Mouse (Mus musculus): ENCODE measurements around the gene Htra2. TPM values are rescaled to one million over a fixed set of nuclear protein-coding genes. Genes with fewer than 3 reads are reported as not detected.
A peak's percentile ranks its signal among the peaks of the same experiment; 100 is the strongest.

The Htra2 gene
- polyA plus RNA-seq, 1 experiment from 2014 or later: 41.0 TPM

- H3K36me3 ChIP-seq (ENCODE audit: control insufficient read depth, insufficient read depth, low read length): peaks cover 5% of the 10 kb centered on the region; the same call in 1 of the 2 replicates
- peak within 1 kb of the TSS; percentile 63 for H3K9ac ChIP-seq (replicated peaks; ENCODE audit: low read depth, low read length)
- H3K9me3 ChIP-seq (ENCODE audit: control insufficient read depth, low read depth, low read length): no peaks in the 10 kb centered on the region
- H3K27me3 ChIP-seq (ENCODE audit: control insufficient read depth, insufficient read depth, low read length): peaks cover 27% of the 10 kb centered on the region
- H3K4me1 ChIP-seq (ENCODE audit: control insufficient read depth, insufficient read depth, low read length): peaks cover 5% of the 10 kb centered on the region; the same call in 1 of the 2 replicates
- peak within 1 kb of the TSS; percentile 77 for H3K27ac ChIP-seq (ENCODE audit: low read length)
- H3K4me2 ChIP-seq (replicated peaks; ENCODE audit: low read depth, low read length): peak within 1 kb of the TSS; percentile 96
- H3K4me3 ChIP-seq (ENCODE audit: low read depth, low read length): peak within 1 kb of the TSS; percentile 71
- 0% methylated on average over 54 of the region's 54 CpGs for WGBS
- peak; percentile 49 for ATAC-seq (ENCODE audit: insufficient number of reproducible peaks, insufficient read depth, low FRiP score, low read depth)
Observed at GRCm38 (mm10) chr6:83077630-83078323, 22.7 kb upstream of the Htra2 start, which contains the start of gene Pcgf1. Gene Pcgf1 (plus strand): TSS chr6:83077869.

GRCm38 (mm10) chr6:83074979-83075378 lies 19.9 kb upstream of the Htra2 start:
- ATAC-seq (ENCODE audit: insufficient number of reproducible peaks, insufficient read depth, low FRiP score, low read depth): no peak
- Histone ChIP-seq H3K4me3 (ENCODE audit: low read depth, low read length) (no peak overlapping the region), H3K9me3 (ENCODE audit: control insufficient read depth, low read depth, low read length) (no peaks in the 10 kb centered on the region), H3K36me3 (ENCODE audit: control insufficient read depth, insufficient read depth, low read length) (no peaks in the 10 kb centered on the region; the same call in 1 of the 2 replicates), H3K4me1 (ENCODE audit: control insufficient read depth, insufficient read depth, low read length) (peaks cover 10% of the 10 kb centered on the region; the same call in 1 of the 2 replicates), H3K27ac (ENCODE audit: low read length) (no peak overlapping the region), H3K4me2 (replicated peaks; ENCODE audit: low read depth, low read length) (no peak overlapping the region), H3K27me3 (ENCODE audit: control insufficient read depth, insufficient read depth, low read length) (peaks cover 47% of the 10 kb centered on the region), H3K9ac (replicated peaks; ENCODE audit: low read depth, low read length) (no peak overlapping the region)
- WGBS: 20% methylated on average over 2 of the region's 2 CpGs

GRCm38 (mm10) chr6:83071220-83071619 lies 16.1 kb upstream of the Htra2 start:
- Histone ChIP-seq H3K9me3 (ENCODE audit: control insufficient read depth, low read depth, low read length) (no peaks in the 10 kb centered on the region), H3K27me3 (ENCODE audit: control insufficient read depth, insufficient read depth, low read length) (peaks cover 79% of the 10 kb centered on the region), H3K9ac (replicated peaks; ENCODE audit: low read depth, low read length) (no peak overlapping the region), H3K4me3 (ENCODE audit: low read depth, low read length) (peak overlapping the region; percentile 8; the same call in 1 of the 2 replicates), H3K36me3 (ENCODE audit: control insufficient read depth, insufficient read depth, low read length) (no peaks in the 10 kb centered on the region), H3K27ac (ENCODE audit: low read length) (no peak overlapping the region), H3K4me1 (ENCODE audit: control insufficient read depth, insufficient read depth, low read length) (peaks cover 5% of the 10 kb centered on the region; the same call in 1 of the 2 replicates), H3K4me2 (replicated peaks; ENCODE audit: low read depth, low read length) (0 out of 2 replicates have a peak overlapping the region, but pooled peaks have one; percentile 7)
- 1% methylated on average over 24 of the region's 24 CpGs for WGBS
- peak; percentile 50 for ATAC-seq (ENCODE audit: insufficient number of reproducible peaks, insufficient read depth, low FRiP score, low read depth)

- Histone ChIP-seq H3K4me1 (ENCODE audit: control insufficient read depth, insufficient read depth, low read length) (peaks cover 5% of the 10 kb centered on the region; the same call in 1 of the 2 replicates), H3K9ac (replicated peaks; ENCODE audit: low read depth, low read length) (no peak overlapping the region), H3K9me3 (ENCODE audit: control insufficient read depth, low read depth, low read length) (no peaks in the 10 kb centered on the region), H3K27me3 (ENCODE audit: control insufficient read depth, insufficient read depth, low read length) (peaks cover 81% of the 10 kb centered on the region), H3K4me3 (ENCODE audit: low read depth, low read length) (peak overlapping the region; percentile 26), H3K36me3 (ENCODE audit: control insufficient read depth, insufficient read depth, low read length) (no peaks in the 10 kb centered on the region), H3K4me2 (replicated peaks; ENCODE audit: low read depth, low read length) (0 out of 2 replicates have a peak overlapping the region, but pooled peaks have one; percentile 7), H3K27ac (ENCODE audit: low read length) (peak overlapping the region; percentile 3; the same call in 1 of the 2 replicates)
- peak; percentile 38; the same call in 1 of the 2 replicates for ATAC-seq (ENCODE audit: insufficient number of reproducible peaks, insufficient read depth, low FRiP score, low read depth)
- under 1% methylated on average over 58 of the region's 58 CpGs for WGBS
Observed at GRCm38 (mm10) chr6:83070311-83071219, 15.5 kb upstream of the Htra2 start.

GRCm38 (mm10) chr6:83070247-83070310 lies 15.0 kb upstream of the Htra2 start, which contains the start of gene Tlx2:
Gene Tlx2 (minus strand): TSS chr6:83070293.
- Histone ChIP-seq H3K4me2 (replicated peaks; ENCODE audit: low read depth, low read length) (peak within 1 kb of the TSS; percentile 28), H3K9me3 (ENCODE audit: control insufficient read depth, low read depth, low read length) (no peaks in the 10 kb centered on the region), H3K4me3 (ENCODE audit: low read depth, low read length) (peak within 1 kb of the TSS; percentile 26), H3K9ac (replicated peaks; ENCODE audit: low read depth, low read length) (no peak within 1 kb of the TSS), H3K27ac (ENCODE audit: low read length) (peak within 1 kb of the TSS; percentile 3; the same call in 1 of the 2 replicates), H3K36me3 (ENCODE audit: control insufficient read depth, insufficient read depth, low read length) (no peaks in the 10 kb centered on the region), H3K27me3 (ENCODE audit: control insufficient read depth, insufficient read depth, low read length) (peaks cover 81% of the 10 kb centered on the region), H3K4me1 (ENCODE audit: control insufficient read depth, insufficient read depth, low read length) (peaks cover 5% of the 10 kb centered on the region; the same call in 1 of the 2 replicates)
- no peak for ATAC-seq (ENCODE audit: insufficient number of reproducible peaks, insufficient read depth, low FRiP score, low read depth)
- WGBS: 1% methylated on average over 10 of the region's 10 CpGs

- ATAC-seq (ENCODE audit: insufficient number of reproducible peaks, insufficient read depth, low FRiP score, low read depth): peak; percentile 17; the same call in 1 of the 2 replicates
- no peaks in the 10 kb centered on the region for H3K36me3 ChIP-seq (ENCODE audit: control insufficient read depth, insufficient read depth, low read length)
- peak overlapping the region; percentile 3; the same call in 1 of the 2 replicates for H3K4me2 ChIP-seq (replicated peaks; ENCODE audit: low read depth, low read length)
- H3K9me3 ChIP-seq (ENCODE audit: control insufficient read depth, low read depth, low read length): no peaks in the 10 kb centered on the region
- H3K4me3 ChIP-seq (ENCODE audit: low read depth, low read length): peak overlapping the region; percentile 26
- H3K9ac ChIP-seq (replicated peaks; ENCODE audit: low read depth, low read length): no peak overlapping the region
- under 1% methylated on average over 69 of the region's 69 CpGs for WGBS
- H3K27me3 ChIP-seq (ENCODE audit: control insufficient read depth, insufficient read depth, low read length): peaks cover 83% of the 10 kb centered on the region
- no peak overlapping the region for H3K27ac ChIP-seq (ENCODE audit: low read length)
- H3K4me1 ChIP-seq (ENCODE audit: control insufficient read depth, insufficient read depth, low read length): peaks cover 5% of the 10 kb centered on the region; the same call in 1 of the 2 replicates
Observed at GRCm38 (mm10) chr6:83069488-83070246, 14.6 kb upstream of the Htra2 start.

GRCm38 (mm10) chr6:83068706-83069487 lies 13.8 kb upstream of the Htra2 start:
- Histone ChIP-seq H3K36me3 (ENCODE audit: control insufficient read depth, insufficient read depth, low read length) (no peaks in the 10 kb centered on the region), H3K4me2 (replicated peaks; ENCODE audit: low read depth, low read length) (peak overlapping the region; percentile 28), H3K9me3 (ENCODE audit: control insufficient read depth, low read depth, low read length) (no peaks in the 10 kb centered on the region), H3K27ac (ENCODE audit: low read length) (no peak overlapping the region), H3K4me1 (ENCODE audit: control insufficient read depth, insufficient read depth, low read length) (peaks cover 5% of the 10 kb centered on the region; the same call in 1 of the 2 replicates), H3K4me3 (ENCODE audit: low read depth, low read length) (peak overlapping the region; percentile 26), H3K9ac (replicated peaks; ENCODE audit: low read depth, low read length) (no peak overlapping the region), H3K27me3 (ENCODE audit: control insufficient read depth, insufficient read depth, low read length) (peaks cover 83% of the 10 kb centered on the region)
- ATAC-seq (ENCODE audit: insufficient number of reproducible peaks, insufficient read depth, low FRiP score, low read depth): no peak
- 1% methylated on average over 81 of the region's 81 CpGs for WGBS
